Mouse (Mus musculus) neural tube, embryonic 14.5 days (tissue): ENCODE results near the gene Tgfbr1. TPM values are rescaled to one million over a fixed set of nuclear protein-coding genes. Genes with fewer than 3 reads are reported as not detected.

Experiments used
- ATAC-seq: fragments of 200-750 bp; cut with Nextera tagmentation; 2 replicates; pipeline ENCODE4 v1.8.0; 2017; ENCODE audit warnings: low read depth, mild to moderate bottlenecking, moderate TSS enrichment, moderate library complexity
- H3K27ac ChIP-seq: fragments of 300-500 bp; sonication (generic); 2 replicates; pipeline ENCODE4 v1.5.1; 2014; ENCODE audit warnings: low read depth, mild to moderate bottlenecking, control low read depth, low read length, moderate library complexity, mixed read lengths
- H3K27me3 ChIP-seq: fragments of 300-500 bp; sonication (generic); 2 replicates; pipeline ENCODE4 v1.6.1; 2014; ENCODE audit warnings: low read length; ENCODE audit not compliant: control insufficient read depth, insufficient read depth
- H3K36me3 ChIP-seq: fragments of 300-500 bp; sonication (generic); 2 replicates; pipeline ENCODE4 v1.6.1; 2014; ENCODE audit warnings: low read length, mixed read lengths; ENCODE audit not compliant: control insufficient read depth, insufficient read depth
- H3K4me1 ChIP-seq: fragments of 300-500 bp; sonication (generic); 2 replicates; pipeline ENCODE4 v1.6.1; 2014; ENCODE audit warnings: low read length; ENCODE audit not compliant: control insufficient read depth, insufficient read depth
- H3K4me2 ChIP-seq: fragments of 300-500 bp; sonication (generic); 2 replicates; pipeline ENCODE4 v1.6.1; 2014; ENCODE audit warnings: mild to moderate bottlenecking, low read depth, low read length, control low read depth
- H3K4me3 ChIP-seq: fragments of 300-500 bp; sonication (generic); 2 replicates; pipeline ENCODE4 v1.5.1; 2014; ENCODE audit warnings: low read depth, low read length, control low read depth, mixed read lengths
- H3K9ac ChIP-seq: fragments of 300-500 bp; sonication (generic); replicated peaks from 2 replicates; pipeline ENCODE4 v1.6.1; 2014; ENCODE audit warnings: low read depth, mild to moderate bottlenecking, control low read depth, low read length, mixed read lengths
- H3K9me3 ChIP-seq: fragments of 300-500 bp; sonication (generic); 2 replicates; pipeline ENCODE4 v1.6.1; 2016; ENCODE audit warnings: low read length; ENCODE audit not compliant: control insufficient read depth
- WGBS: fragments of 180-500 bp; shearing (Covaris S2); extraction: QIAGEN DNeasy Blood & Tissue Kit; methylation state at CpG from one replicate; pipeline ENCODE4 v1.1.7; 2014; 5-methylcytosine and 5-hydroxymethylcytosine counted together
- polyA plus RNA-seq: library from polyadenylated mRNA; unstranded; fragments of >200 nt; fragmentation: Nextera tagmentation; extraction: Ambion mirVana; gene quantifications from 2 replicates; pipeline ENCODE4 v1.2.1, GENCODE M21; 2014

Gene Tgfbr1
- polyA plus RNA-seq, 1 experiment from 2014 or later: 31.7 TPM

DNA sequence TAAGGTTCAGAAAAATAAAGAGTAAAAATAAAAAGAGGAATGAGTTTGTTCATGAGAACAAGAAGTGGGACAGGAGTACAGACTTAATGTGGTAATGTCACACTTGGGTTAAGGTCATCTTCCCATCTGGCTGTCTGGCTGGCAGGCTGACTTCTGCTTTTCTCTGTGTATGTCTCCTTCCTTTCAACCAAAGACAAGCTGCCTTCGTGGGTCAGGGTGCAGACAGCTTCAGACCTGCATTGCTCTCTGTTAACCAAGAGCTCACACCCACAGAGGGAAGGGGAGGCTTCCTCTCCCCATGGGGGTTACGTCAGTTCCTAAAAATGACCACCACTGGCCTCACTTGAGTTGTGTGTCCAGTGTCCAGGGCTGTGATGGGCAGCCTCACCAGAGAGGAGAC is 37.6 kb upstream of the Tgfbr1 start:
- Histone ChIP-seq H3K9ac (no peak overlapping the region), H3K9me3 (no peaks in the 10 kb centered on the region), H3K27ac (no peak overlapping the region), H3K36me3 (no peaks in the 10 kb centered on the region), H3K4me3 (no peak overlapping the region), H3K27me3 (no peaks in the 10 kb centered on the region), H3K4me1 (no peaks in the 10 kb centered on the region), H3K4me2 (no peak overlapping the region)
- WGBS: 68% methylated on average over 2 of the region's 2 CpGs
- no peak for ATAC-seq

DNA sequence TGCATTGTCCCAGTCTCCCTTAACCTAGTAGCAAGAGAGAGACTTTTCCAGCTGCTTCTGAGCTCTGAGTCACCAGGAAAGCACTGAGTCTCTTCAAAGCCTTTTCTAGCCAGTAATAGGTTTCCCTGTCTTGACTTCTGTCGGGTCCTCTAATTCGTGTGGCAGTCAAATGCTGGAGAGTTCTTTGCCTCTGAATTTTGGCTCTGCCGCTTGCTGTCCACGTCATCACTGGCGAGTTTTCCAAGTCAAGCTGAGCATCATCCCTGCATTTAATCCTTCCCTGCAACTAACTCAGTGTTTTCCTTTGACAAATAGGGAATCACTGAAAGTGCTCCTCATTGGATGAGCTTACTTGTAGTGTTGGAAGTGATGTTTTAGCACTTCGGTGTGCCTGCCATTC is 36.6 kb upstream of the Tgfbr1 start:
- WGBS: 80% methylated on average over 6 of the region's 6 CpGs
- Histone ChIP-seq H3K36me3 (no peaks in the 10 kb centered on the region), H3K4me3 (no peak overlapping the region), H3K4me2 (no peak overlapping the region), H3K27me3 (no peaks in the 10 kb centered on the region), H3K4me1 (no peaks in the 10 kb centered on the region), H3K9me3 (no peaks in the 10 kb centered on the region), H3K9ac (no peak overlapping the region), H3K27ac (no peak overlapping the region)
- ATAC-seq: no peak

DNA sequence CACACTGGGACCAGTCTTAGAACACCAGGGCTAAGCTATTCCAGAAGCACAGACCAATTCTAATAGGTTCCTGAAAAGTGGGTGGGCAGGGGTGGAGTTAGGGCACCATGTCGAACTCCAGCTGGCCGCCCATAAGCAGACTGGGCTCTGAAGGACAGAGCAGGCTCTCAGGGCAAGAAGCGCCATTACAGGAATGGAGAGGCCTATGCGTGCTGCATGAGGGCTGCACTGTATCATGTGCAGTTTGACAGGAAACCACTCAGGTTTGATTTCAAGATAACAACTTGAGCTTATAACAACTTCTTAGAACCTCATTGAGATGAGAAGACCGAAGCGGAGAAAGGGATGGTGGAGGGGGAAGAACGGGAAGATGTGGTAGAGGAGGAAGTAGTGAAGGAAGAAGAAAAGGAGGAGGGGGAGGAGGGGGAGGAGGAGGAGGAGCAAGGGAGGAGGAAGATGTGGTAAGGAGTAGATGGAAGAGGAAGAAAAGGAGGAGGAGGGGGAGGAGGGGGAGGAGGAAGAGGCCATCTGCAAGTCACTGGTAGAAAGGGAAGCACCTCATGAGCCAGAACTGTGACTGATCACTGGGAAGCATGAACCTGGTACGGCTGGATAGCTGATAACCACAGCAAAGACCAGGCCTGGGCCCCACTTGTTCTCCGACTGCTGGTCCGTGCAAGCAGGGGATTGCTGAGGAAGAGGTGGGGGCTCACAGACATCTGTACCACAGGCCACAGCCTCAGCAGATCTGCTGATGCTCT is 33.3 kb upstream of the Tgfbr1 start:
- no peaks in the 10 kb centered on the region for H3K9me3 ChIP-seq
- no peak overlapping the region for H3K27ac ChIP-seq
- H3K36me3 ChIP-seq: no peaks in the 10 kb centered on the region
- no peak overlapping the region for H3K9ac ChIP-seq
- no peak overlapping the region for H3K4me3 ChIP-seq
- ATAC-seq: no peak
- H3K27me3 ChIP-seq: no peaks in the 10 kb centered on the region
- no peak overlapping the region for H3K4me2 ChIP-seq
- WGBS: 92% methylated on average over 10 of the region's 10 CpGs
- 0 out of 2 replicates have a peak, but pooled peaks cover 2% of the 10 kb centered on the region for H3K4me1 ChIP-seq

DNA sequence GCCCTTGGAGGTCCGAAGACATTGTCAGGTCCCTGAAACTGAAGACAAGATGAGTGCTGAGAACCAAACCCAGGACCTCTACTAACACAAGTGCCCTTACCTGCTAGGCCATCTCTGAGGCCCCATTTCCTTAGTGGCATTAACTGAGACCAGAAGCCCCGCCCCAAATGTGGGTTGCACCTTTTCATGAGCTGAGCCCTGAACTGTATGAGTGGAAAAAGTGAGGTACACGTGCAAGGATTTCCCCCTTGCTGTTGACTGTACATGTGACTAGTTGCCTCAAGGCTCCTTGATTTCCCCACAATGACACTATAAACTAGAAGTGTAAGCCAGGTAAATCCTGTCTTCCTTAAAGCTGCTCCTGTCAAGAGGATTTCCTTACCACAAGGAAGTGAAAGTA is 30.7 kb upstream of the Tgfbr1 start:
- WGBS: 79% methylated on average over 3 of the region's 3 CpGs
- H3K9ac ChIP-seq: no peak overlapping the region

DNA sequence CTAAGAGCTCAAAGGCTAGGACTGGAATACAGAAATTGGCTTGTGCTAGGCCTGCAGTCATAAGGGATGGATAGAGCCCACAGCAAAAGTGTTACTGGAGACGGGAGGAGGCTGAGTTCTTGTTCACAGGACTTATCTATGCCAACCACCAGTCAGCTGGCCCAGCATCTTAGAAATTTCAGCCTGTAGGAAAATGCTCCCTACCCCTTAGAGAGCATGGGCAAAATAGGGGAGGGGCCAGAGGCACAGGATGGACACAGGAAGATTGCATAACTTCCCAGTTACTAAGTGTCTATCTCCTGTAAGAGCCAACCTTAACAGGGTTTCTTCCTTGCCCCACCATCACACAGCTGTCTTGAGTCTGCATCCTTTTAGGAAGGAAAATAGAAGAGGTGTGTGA is 28.8 kb upstream of the Tgfbr1 start:
- Histone ChIP-seq H3K27ac (no peak overlapping the region), H3K36me3 (no peaks in the 10 kb centered on the region), H3K27me3 (no peaks in the 10 kb centered on the region), H3K9me3 (no peaks in the 10 kb centered on the region), H3K9ac (no peak overlapping the region), H3K4me1 (0 out of 2 replicates have a peak, but pooled peaks cover 2% of the 10 kb centered on the region), H3K4me2 (no peak overlapping the region), H3K4me3 (no peak overlapping the region)
- 56% methylated on average over 1 of the region's 1 CpGs for WGBS
- no peak; the same call in 1 of the 2 replicates for ATAC-seq

More for the DNA sequence above, 30.7 kb upstream of the Tgfbr1 start:
- H3K4me2 ChIP-seq: no peak overlapping the region
- no peaks in the 10 kb centered on the region for H3K9me3 ChIP-seq
- no peak for ATAC-seq
- H3K4me3 ChIP-seq: no peak overlapping the region
- H3K36me3 ChIP-seq: no peaks in the 10 kb centered on the region
- no peak overlapping the region for H3K27ac ChIP-seq
- no peaks in the 10 kb centered on the region for H3K27me3 ChIP-seq
- 0 out of 2 replicates have a peak, but pooled peaks cover 2% of the 10 kb centered on the region for H3K4me1 ChIP-seq

- WGBS: 75% methylated on average over 3 of the region's 3 CpGs
- no peak for ATAC-seq
- Histone ChIP-seq H3K9me3 (no peaks in the 10 kb centered on the region), H3K4me1 (0 out of 2 replicates have a peak, but pooled peaks cover 2% of the 10 kb centered on the region), H3K9ac (no peak overlapping the region), H3K36me3 (no peaks in the 10 kb centered on the region), H3K4me2 (no peak overlapping the region), H3K4me3 (no peak overlapping the region), H3K27me3 (no peaks in the 10 kb centered on the region), H3K27ac (no peak overlapping the region)
Observed at GRCm38 (mm10) chr4:47327782-47328181, 25.2 kb upstream of the Tgfbr1 start.

DNA sequence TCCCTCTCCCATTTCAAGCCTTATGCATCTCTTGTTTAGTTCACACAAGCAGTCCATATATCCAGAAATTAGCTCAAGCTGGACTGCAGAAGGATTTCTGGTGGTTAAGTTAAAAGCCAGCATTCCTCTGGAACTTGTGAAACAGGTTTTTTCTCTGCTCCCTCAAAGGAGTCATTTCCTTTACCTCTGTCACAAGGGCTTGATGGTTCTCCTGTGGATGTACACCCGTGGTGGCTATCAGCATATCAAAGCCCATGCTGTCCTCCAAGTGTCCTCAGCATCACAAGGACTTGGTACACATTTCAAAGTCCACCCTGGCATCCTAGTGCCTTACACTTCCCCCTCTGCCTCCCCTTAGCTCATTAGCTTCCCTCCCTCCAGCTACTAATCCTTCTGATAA is 23.7 kb upstream of the Tgfbr1 start:
- ATAC-seq: no peak
- H3K9me3 ChIP-seq: no peaks in the 10 kb centered on the region
- 0% methylated on average over 1 of the region's 1 CpGs for WGBS
- H3K4me1 ChIP-seq: no peaks in the 10 kb centered on the region
- H3K4me2 ChIP-seq: no peak overlapping the region
- H3K27me3 ChIP-seq: no peaks in the 10 kb centered on the region
- no peak overlapping the region for H3K4me3 ChIP-seq
- H3K27ac ChIP-seq: no peak overlapping the region
- H3K36me3 ChIP-seq: no peaks in the 10 kb centered on the region
- no peak overlapping the region for H3K9ac ChIP-seq

GRCm38 (mm10) chr4:47330378-47331052 is 22.5 kb upstream of the Tgfbr1 start:
- ATAC-seq: no peak
- Histone ChIP-seq H3K4me3 (no peak overlapping the region), H3K27ac (no peak overlapping the region), H3K9me3 (no peaks in the 10 kb centered on the region), H3K4me2 (no peak overlapping the region), H3K9ac (no peak overlapping the region), H3K36me3 (no peaks in the 10 kb centered on the region), H3K4me1 (no peaks in the 10 kb centered on the region), H3K27me3 (no peaks in the 10 kb centered on the region)
- 96% methylated on average over 13 of the region's 13 CpGs for WGBS

GRCm38 (mm10) chr4:47332812-47333343 is 20.1 kb upstream of the Tgfbr1 start:
- Histone ChIP-seq H3K4me1 (no peaks in the 10 kb centered on the region), H3K27ac (no peak overlapping the region), H3K9ac (no peak overlapping the region), H3K27me3 (no peaks in the 10 kb centered on the region), H3K9me3 (no peaks in the 10 kb centered on the region), H3K36me3 (no peaks in the 10 kb centered on the region), H3K4me2 (no peak overlapping the region), H3K4me3 (no peak overlapping the region)
- 70% methylated on average over 6 of the region's 6 CpGs for WGBS
- ATAC-seq: no peak
